Mouse (Mus musculus) Muller cell, postnatal 12 days (primary cell): Measurements from ENCODE around the gene Dner.

ENCODE experiments used
- DNase-seq: peaks from one replicate; pipeline ENCODE4 v3.0.0-alpha.2; 2015; ENCODE audit errors: inconsistent ontology term

The Dner gene

GRCm38 (mm10) chr1:84325309-84325708 lies 370.7 kb downstream of the Dner start:
- no peak for DNase-seq

DNA sequence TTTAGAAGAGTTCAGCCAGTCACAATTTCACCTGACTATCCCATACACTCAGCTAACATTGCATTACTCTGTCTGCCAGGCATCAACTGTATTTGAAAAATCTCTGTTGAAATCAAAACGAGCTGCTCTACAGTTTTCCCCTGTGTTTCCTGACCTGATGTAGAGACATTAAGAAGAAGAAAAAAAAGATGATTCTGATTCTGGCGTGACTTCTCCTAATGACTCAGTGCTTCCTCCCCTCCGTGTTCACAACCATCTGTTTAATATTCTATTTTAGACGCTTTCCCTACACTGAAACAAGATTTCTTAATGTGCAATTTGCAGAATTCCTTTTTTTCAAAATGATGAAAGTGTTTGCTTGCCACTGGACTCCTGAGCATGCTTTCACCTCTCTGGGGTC lies 374.7 kb downstream of the Dner start:
- no peak for DNase-seq
